Mouse (Mus musculus) intestine, postnatal 0 days (tissue): ENCODE measurements at regions not wholly inside any gene's neighbourhood (a gene's known extent, or its start where the extent isn't known, plus 50 kb on each side); places are given as distances from the start of the nearest gene placed in this dataset.
"Not testable (repeated sequence)": the region's sequence is repeated elsewhere in the genome, so short reads cannot be mapped to it uniquely, and the experiment has no call there.

ENCODE experiments used
- ATAC-seq: fragments of 200-750 bp; cut with Nextera tagmentation; 2 replicates; pipeline ENCODE4 v1.8.0; 2017; ENCODE audit warnings: mild to moderate bottlenecking, moderate TSS enrichment, moderate library complexity
- H3K27ac ChIP-seq: fragments of 300-500 bp; sonication (generic); 2 replicates; pipeline ENCODE4 v1.5.1; 2014; ENCODE audit warnings: mild to moderate bottlenecking, low read depth, low read length, moderate library complexity
- H3K27me3 ChIP-seq: fragments of 300-500 bp; sonication (generic); replicated peaks from 2 replicates; pipeline ENCODE4 v1.6.1; 2014; ENCODE audit warnings: low read length, mixed read lengths; ENCODE audit not compliant: control insufficient read depth, insufficient read depth
- H3K36me3 ChIP-seq: fragments of 300-500 bp; sonication (generic); 2 replicates; pipeline ENCODE4 v1.6.1; 2014; ENCODE audit warnings: mild to moderate bottlenecking, moderate library complexity; ENCODE audit not compliant: control insufficient read depth, insufficient read depth
- H3K4me1 ChIP-seq: fragments of 300-500 bp; sonication (generic); replicated peaks from 2 replicates; pipeline ENCODE4 v1.6.1; 2014; ENCODE audit warnings: antibody characterized with exemption, low read length, mixed read lengths; ENCODE audit not compliant: control insufficient read depth, insufficient read depth
- H3K4me2 ChIP-seq: fragments of 300-500 bp; sonication (generic); replicated peaks from 2 replicates; pipeline ENCODE4 v1.6.1; 2014; ENCODE audit warnings: low read depth, mild to moderate bottlenecking, moderate library complexity
- H3K4me3 ChIP-seq: fragments of 300-500 bp; sonication (generic); 2 replicates; pipeline ENCODE4 v1.5.1; 2014; ENCODE audit warnings: low read depth, low read length
- H3K9ac ChIP-seq: fragments of 300-500 bp; sonication (generic); 2 replicates; pipeline ENCODE4 v1.6.1; 2014; ENCODE audit warnings: mild to moderate bottlenecking, low read depth, low read length
- H3K9me3 ChIP-seq: fragments of 300-500 bp; sonication (generic); 2 replicates; pipeline ENCODE4 v1.6.1; 2016; ENCODE audit warnings: mixed run types; ENCODE audit not compliant: control insufficient read depth
- CTCF ChIP-seq: sonication (generic); IDR thresholded peaks from 2 replicates; pipeline ENCODE4 v1.5.1; 2016; ENCODE audit warnings: low read depth, mild to moderate bottlenecking, control low read depth, antibody characterized with exemption, moderate library complexity
- WGBS: fragments of 180-500 bp; shearing (Covaris S2); extraction: QIAGEN DNeasy Blood & Tissue Kit; methylation state at CpG from one replicate; pipeline ENCODE4 v1.1.7; 2014; 5-methylcytosine and 5-hydroxymethylcytosine counted together

- ATAC-seq = no peak
- 88% methylated on average over 5 of the region's 5 CpGs for WGBS
- Histone ChIP-seq H3K4me3 (no peak overlapping the region), H3K4me1 (no peaks in the 10 kb centered on the region), H3K9me3 (no peaks in the 10 kb centered on the region), H3K4me2 (no peak overlapping the region), H3K9ac (no peak overlapping the region), H3K36me3 (no peaks in the 10 kb centered on the region), H3K27ac (no peak overlapping the region), H3K27me3 (no peaks in the 10 kb centered on the region)
- no peak for TF ChIP-seq CTCF
Measured at GRCm38 (mm10) chr11:16592766-16593165, 84.5 kb upstream of the Sec61g start.

- Histone ChIP-seq H3K4me2 (no peak overlapping the region), H3K4me3 (no peak overlapping the region), H3K27me3 (no peaks in the 10 kb centered on the region), H3K9me3 (no peaks in the 10 kb centered on the region), H3K27ac (no peak overlapping the region), H3K36me3 (no peaks in the 10 kb centered on the region), H3K4me1 (no peaks in the 10 kb centered on the region), H3K9ac (no peak overlapping the region)
- no peak for ATAC-seq
- TF ChIP-seq CTCF = no peak
- 85% methylated on average over 1 of the region's 1 CpGs for WGBS
Measured at GRCm38 (mm10) chr11:16594832-16595231, 86.5 kb upstream of the Sec61g start.

- no peak overlapping the region for H3K9ac ChIP-seq
- H3K27me3 ChIP-seq = no peaks in the 10 kb centered on the region
- H3K9me3 ChIP-seq = no peaks in the 10 kb centered on the region
- no peak for TF ChIP-seq CTCF
- no peaks in the 10 kb centered on the region for H3K36me3 ChIP-seq
- H3K4me1 ChIP-seq = no peaks in the 10 kb centered on the region
- no peak overlapping the region for H3K4me2 ChIP-seq
- ATAC-seq = no peak
- 84% methylated on average over 6 of the region's 6 CpGs for WGBS
- H3K27ac ChIP-seq = no peak overlapping the region; the same call in 1 of the 2 replicates
- H3K4me3 ChIP-seq = no peak overlapping the region
Measured at GRCm38 (mm10) chr11:16597038-16597830, 89.0 kb upstream of the Sec61g start.

- no peak for TF ChIP-seq CTCF
- Histone ChIP-seq H3K4me3 (no peak overlapping the region), H3K36me3 (no peaks in the 10 kb centered on the region), H3K4me1 (no peaks in the 10 kb centered on the region), H3K9ac (no peak overlapping the region), H3K27ac (no peak overlapping the region), H3K9me3 (no peaks in the 10 kb centered on the region), H3K4me2 (no peak overlapping the region), H3K27me3 (no peaks in the 10 kb centered on the region)
- 88% methylated on average over 3 of the region's 3 CpGs for WGBS
- no peak for ATAC-seq
Measured at GRCm38 (mm10) chr11:16602947-16603346, 94.7 kb upstream of the Sec61g start.

- H3K9me3 ChIP-seq = no peaks in the 10 kb centered on the region
- no peak for TF ChIP-seq CTCF
- no peak overlapping the region for H3K9ac ChIP-seq
- H3K36me3 ChIP-seq = no peaks in the 10 kb centered on the region
- no peaks in the 10 kb centered on the region for H3K27me3 ChIP-seq
- H3K4me3 ChIP-seq = no peak overlapping the region
- no peak for ATAC-seq
- H3K4me2 ChIP-seq = no peak overlapping the region
- H3K27ac ChIP-seq = no peak overlapping the region
- H3K4me1 ChIP-seq = no peaks in the 10 kb centered on the region
- WGBS = 69% methylated on average over 7 of the region's 7 CpGs
Measured at GRCm38 (mm10) chr11:16606435-16607214, 98.3 kb upstream of the Sec61g start.

- H3K9me3 ChIP-seq, H3K9ac ChIP-seq, H3K4me1 ChIP-seq, H3K36me3 ChIP-seq, H3K4me2 ChIP-seq, H3K27me3 ChIP-seq, H3K4me3 ChIP-seq, H3K27ac ChIP-seq, ATAC-seq: not testable (repeated sequence)
- WGBS = 96% methylated on average over 3 of the region's 3 CpGs
Measured at GRCm38 (mm10) chr11:16607900-16608422, 99.7 kb upstream of the Sec61g start.
